Mouse (Mus musculus) G1E (cell line): ENCODE results near the gene Daam2. TPM values are rescaled to one million over a fixed set of nuclear protein-coding genes. Genes with fewer than 3 reads are reported as not detected.
"Not testable (repeated sequence)": the region's sequence is repeated elsewhere in the genome, so short reads cannot be mapped to it uniquely, and the experiment has no call there.

ENCODE experiments used
- ATAC-seq: 2 replicates; pipeline ENCODE4 v1.8.0; 2016; ENCODE audit warnings: mild to moderate bottlenecking; ENCODE audit not compliant: insufficient number of reproducible peaks, poor library complexity, low FRiP score, severe bottlenecking; ENCODE audit errors: extremely low read depth
- DNase-seq: peaks from one replicate; pipeline ENCODE4 v3.0.0; 2012; ENCODE audit warnings: low spot score
- H3K27me3 ChIP-seq: 2 replicates; pipeline ENCODE4 v1.6.1; 2012; ENCODE audit warnings: mild to moderate bottlenecking, low read length, inconsistent platforms; ENCODE audit not compliant: insufficient read depth
- H3K36me3 ChIP-seq: replicated peaks from 2 replicates; pipeline ENCODE3; 2012; ENCODE audit warnings: mild to moderate bottlenecking, inconsistent platforms
- H3K4me1 ChIP-seq: 2 replicates; pipeline ENCODE4 v1.6.1; 2012; ENCODE audit warnings: low read depth, low read length, inconsistent platforms, mixed read lengths; ENCODE audit not compliant: insufficient read depth
- H3K4me3 ChIP-seq: 2 replicates; pipeline ENCODE4 v1.5.1; 2012; ENCODE audit warnings: low read depth, mild to moderate bottlenecking, inconsistent platforms, low read length, moderate library complexity, mixed read lengths
- H3K9me3 ChIP-seq: replicated peaks from 2 replicates; pipeline ENCODE4 v1.6.1; 2012; ENCODE audit warnings: inconsistent platforms
- CTCF ChIP-seq: IDR thresholded peaks from 2 replicates; pipeline ENCODE4 v1.5.1; 2012; ENCODE audit warnings: low read depth, low read length, inconsistent platforms, mixed read lengths
- GATA1 ChIP-seq: IDR thresholded peaks from 2 replicates; pipeline ENCODE4 v1.6.1; 2012; ENCODE audit warnings: borderline replicate concordance, low read length, inconsistent platforms, mixed read lengths
- GATA2 ChIP-seq: IDR thresholded peaks from 2 replicates; pipeline ENCODE4 v1.6.1; 2012; ENCODE audit warnings: low read depth, low read length, inconsistent platforms, borderline replicate concordance
- POLR2AphosphoS5 ChIP-seq: IDR thresholded peaks from 2 replicates; pipeline ENCODE4 v1.6.1; 2012; ENCODE audit warnings: low read depth, low read length, inconsistent platforms; ENCODE audit not compliant: insufficient replicate concordance
- TAL1 ChIP-seq: conservative IDR thresholded peaks from 2 replicates; pipeline ENCODE4 v1.6.1; 2012; ENCODE audit warnings: low read depth, low read length, inconsistent platforms, mixed read lengths
- polyA plus RNA-seq: library from polyadenylated mRNA; stranded (reverse); fragments of >175 nt; gene quantifications from 2 replicates; pipeline ENCODE4 v1.2.3, GENCODE M21; 2012
- total RNA-seq, 2 experiments: library from RNA; stranded (forward) in 1 of 2; stranded (reverse) in 1 of 2; fragments of 200-1000 nt in 1 of 2; fragments of >200 nt in 1 of 2; fragmentation: Nextera tagmentation in 1 of 2; gene quantifications; 2 replicates each; pipeline ENCODE4 v1.2.3; 2014 to 2017

The Daam2 gene
- total and polyA plus RNA-seq, 3 experiments, result 0.05 TPM; not detected in 2

DNA sequence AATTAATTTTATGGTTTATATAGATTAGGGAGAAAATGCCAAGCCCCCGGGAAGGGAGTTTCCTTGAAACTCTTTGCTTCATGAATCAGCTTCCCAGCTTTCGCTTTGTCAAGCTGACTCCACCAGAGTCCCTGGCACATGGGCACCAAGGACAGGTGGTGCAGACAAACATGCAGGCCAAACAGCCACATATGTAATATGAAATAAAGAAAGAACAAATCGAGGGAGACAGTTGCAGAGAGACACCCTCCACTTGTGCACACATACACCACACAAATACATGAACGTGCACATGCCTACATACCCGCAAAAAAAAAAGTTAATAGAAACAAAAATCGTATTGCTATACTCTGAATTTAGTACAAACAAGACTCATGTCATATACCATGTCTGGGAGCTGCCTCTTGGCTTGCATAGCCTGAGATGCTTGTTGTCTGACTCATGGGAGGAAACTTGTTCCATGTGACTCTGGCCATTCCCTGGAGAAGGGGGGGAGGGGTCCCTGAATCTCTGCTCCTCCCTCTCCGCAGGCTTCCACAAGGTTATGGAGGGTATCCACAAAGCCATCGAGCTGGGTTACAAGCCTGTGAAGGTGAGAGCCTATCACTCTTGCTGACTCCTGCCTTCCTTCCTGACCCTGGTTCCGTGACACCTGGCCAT, 115.4 kb downstream of the Daam2 start:
- peaks cover 6% of the 10 kb centered on the region for H3K4me1 ChIP-seq
- TF ChIP-seq GATA2 (no peak), POLR2AphosphoS5 (no peak), GATA1 (no peak), CTCF (no peak), TAL1 (no peak)
- ATAC-seq (no peak), DNase-seq (no peak)
- H3K9me3 ChIP-seq, result no peaks in the 10 kb centered on the region
- H3K36me3 ChIP-seq, result peaks cover 51% of the 10 kb centered on the region
- H3K4me3 ChIP-seq, result no peak overlapping the region
- no peaks in the 10 kb centered on the region for H3K27me3 ChIP-seq

DNA sequence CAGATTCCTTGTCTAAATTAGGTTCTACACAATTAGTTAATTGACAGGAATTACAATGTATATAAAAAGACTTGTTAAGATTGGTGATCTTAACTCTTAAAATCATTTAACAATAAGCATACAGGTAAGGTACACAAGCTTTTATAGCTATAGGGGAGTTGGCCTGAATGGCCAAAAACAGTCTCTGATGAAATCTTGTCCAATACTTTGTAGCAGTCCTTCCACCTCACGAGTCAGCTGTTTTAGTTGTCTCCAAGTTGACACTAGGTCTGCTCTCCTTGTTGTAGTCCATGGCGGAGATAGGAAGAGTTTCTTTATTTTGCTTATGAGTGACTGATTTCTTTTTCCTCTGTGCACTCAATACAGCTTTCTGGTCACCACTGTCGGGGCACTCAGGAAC, 121.3 kb downstream of the Daam2 start:
- peaks cover 30% of the 10 kb centered on the region for H3K4me1 ChIP-seq
- H3K9me3 ChIP-seq, H3K27me3 ChIP-seq, DNase-seq, H3K4me3 ChIP-seq, ATAC-seq: not testable (repeated sequence)
- H3K36me3 ChIP-seq, result peaks cover 26% of the 10 kb centered on the region

DNA sequence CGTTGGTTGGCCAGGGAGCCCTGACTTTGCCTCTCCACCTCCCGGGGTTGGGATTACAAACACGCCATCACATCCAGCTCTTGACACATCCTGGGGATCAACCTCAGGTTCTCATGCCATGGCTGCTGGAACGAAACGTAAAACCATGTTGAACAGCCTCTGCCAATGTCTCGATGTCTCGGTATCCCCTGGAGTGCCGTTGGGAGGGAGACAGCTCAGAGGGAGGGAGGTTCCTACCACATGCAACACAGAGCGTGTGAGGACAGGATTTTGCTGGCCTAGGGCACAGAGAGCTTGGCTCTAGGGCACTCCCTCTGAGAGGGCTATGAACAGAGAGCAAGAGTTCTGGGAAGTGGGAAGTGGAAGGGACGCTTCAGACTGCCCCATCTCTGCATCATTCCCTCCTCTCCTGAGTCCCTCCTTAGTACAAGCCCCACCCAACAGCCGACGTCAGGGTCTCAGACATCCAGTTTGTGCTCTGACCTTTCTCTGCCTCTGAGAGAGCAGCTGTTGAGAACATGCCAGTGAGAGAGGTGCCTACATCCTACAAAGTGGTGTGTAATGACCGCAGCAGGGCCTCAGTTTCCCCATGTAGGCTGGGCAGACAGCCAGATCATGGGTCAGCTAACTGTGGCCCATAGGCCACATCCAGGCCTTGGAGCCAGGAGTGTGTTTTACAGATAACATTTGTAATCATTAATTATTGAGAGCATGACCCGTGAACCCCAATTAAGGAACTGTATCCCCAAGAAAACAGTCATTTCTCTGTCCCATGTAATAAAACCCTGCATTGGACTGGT, 123.6 kb downstream of the Daam2 start:
- no peak overlapping the region; the same call in 1 of the 2 replicates for H3K4me3 ChIP-seq
- TF ChIP-seq TAL1 (no peak), POLR2AphosphoS5 (no peak), GATA2 (no peak), CTCF (no peak), GATA1 (no peak)
- H3K27me3 ChIP-seq, result no peaks in the 10 kb centered on the region
- H3K36me3 ChIP-seq, result peaks cover 40% of the 10 kb centered on the region
- no peak for DNase-seq
- no peak for ATAC-seq
- H3K4me1 ChIP-seq, result peaks cover 45% of the 10 kb centered on the region
- H3K9me3 ChIP-seq, result peaks cover 2% of the 10 kb centered on the region; the same call in 1 of the 2 replicates

DNA sequence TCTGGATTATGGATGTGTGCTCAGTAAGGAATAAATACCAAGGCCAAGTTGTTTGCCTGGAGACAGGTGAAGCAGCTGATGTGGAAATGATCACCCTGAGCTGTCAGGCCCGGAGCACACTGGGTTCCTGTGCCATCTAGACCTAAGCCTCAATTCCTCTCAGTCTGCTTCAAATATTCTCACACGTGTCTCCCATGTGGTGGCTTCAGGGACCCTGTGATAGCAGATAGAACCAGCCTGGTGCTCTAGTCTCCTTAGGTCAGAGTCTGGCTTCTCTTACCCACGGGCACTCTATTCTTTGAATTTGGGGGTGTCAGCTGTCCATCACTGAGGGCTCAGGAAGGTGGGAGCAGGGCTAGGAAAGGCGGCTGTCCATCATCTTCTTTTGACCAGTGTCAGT, 124.4 kb downstream of the Daam2 start:
- Histone ChIP-seq H3K9me3 (peaks cover 2% of the 10 kb centered on the region; the same call in 1 of the 2 replicates), H3K4me1 (peaks cover 54% of the 10 kb centered on the region)

DNA sequence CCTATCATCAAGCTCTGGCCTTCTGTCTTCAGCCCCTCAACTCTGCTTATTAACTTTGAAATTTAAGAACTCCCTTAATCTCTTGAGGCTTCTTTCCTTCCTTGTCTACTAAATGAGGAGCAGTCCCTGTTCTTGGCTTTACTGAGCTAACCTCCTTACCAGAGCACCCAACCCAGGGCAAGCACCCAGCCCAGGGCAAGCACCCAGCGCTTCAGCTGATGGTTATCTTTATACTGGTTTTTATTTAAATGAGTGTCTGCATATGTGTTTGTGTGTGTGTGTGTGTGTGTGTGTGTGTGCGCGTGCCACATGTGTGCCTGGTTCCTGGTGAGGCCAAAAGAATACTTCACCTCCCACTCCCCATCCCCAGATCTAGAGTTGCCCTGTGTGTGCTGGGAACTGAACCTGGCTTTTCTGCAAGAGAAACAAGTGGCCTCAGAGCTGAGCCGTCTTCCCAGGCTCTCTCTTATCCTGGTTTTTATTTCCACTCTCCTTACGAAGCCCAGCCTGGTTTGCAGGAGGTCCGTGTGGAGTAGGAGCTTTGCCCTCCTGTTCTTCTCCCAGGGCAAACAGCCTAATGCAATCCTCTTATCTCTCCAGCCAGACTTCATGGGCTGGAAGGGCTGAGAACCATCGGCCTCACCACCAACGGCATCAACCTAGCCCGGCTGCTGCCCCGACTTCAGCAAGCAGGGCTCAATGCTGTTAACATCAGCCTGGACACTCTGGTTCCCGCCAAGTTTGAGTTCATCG, 125.1 kb downstream of the Daam2 start:
- Histone ChIP-seq H3K27me3 (no peaks in the 10 kb centered on the region), H3K9me3 (peaks cover 2% of the 10 kb centered on the region; the same call in 1 of the 2 replicates), H3K4me3 (peak overlapping the region; percentile 57; the same call in 1 of the 2 replicates), H3K4me1 (peaks cover 61% of the 10 kb centered on the region), H3K36me3 (peaks cover 55% of the 10 kb centered on the region)
- TF ChIP-seq GATA2 (no peak), TAL1 (peak; percentile 82)
- ATAC-seq (peak; percentile 79), DNase-seq (peak; percentile 75)

More for the DNA sequence above, 124.4 kb downstream of the Daam2 start:
- DNase-seq (no peak), ATAC-seq (no peak)
- Histone ChIP-seq H3K4me3 (no peak overlapping the region; the same call in 1 of the 2 replicates), H3K36me3 (peaks cover 48% of the 10 kb centered on the region), H3K27me3 (no peaks in the 10 kb centered on the region)
- TF ChIP-seq POLR2AphosphoS5 (no peak), GATA1 (no peak), CTCF (no peak), TAL1 (no peak), GATA2 (no peak)

DNA sequence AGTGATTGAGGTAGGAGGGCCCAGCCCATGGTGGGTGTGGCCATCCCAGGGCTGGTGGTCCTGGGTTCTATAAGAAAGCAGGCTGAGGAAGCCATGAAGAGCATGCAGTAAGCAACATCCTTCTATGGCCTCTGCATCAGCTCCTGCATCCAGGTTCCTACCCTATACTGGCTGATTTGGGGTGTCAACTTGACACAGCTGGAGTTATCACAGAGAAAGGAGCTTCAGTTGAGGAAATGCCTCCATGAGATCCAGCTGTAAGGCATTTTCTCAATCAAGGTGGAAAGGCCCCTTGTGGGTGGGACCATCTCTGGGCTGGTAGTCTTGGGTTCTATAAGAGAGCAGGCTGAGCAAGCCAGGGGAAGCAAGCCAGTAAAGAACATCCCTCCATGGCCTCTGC, 126.8 kb downstream of the Daam2 start:
- H3K9me3 ChIP-seq, H3K4me3 ChIP-seq, H3K27me3 ChIP-seq, DNase-seq, ATAC-seq: not testable (repeated sequence)
- Histone ChIP-seq H3K36me3 (peaks cover 72% of the 10 kb centered on the region), H3K4me1 (peaks cover 78% of the 10 kb centered on the region)
